Mouse (Mus musculus) liver, embryonic 16.5 days (tissue): ENCODE results near the gene Nat8f3. TPM values are rescaled to one million over a fixed set of nuclear protein-coding genes. Genes with fewer than 3 reads are reported as not detected.
"Not testable (repeated sequence)": the region's sequence is repeated elsewhere in the genome, so short reads cannot be mapped to it uniquely, and the experiment has no call there.

Experiments
- ATAC-seq: fragments of 200-750 bp; cut with Nextera tagmentation; 2 replicates; pipeline ENCODE4 v1.8.0; 2017; ENCODE audit warnings: low read depth, mild to moderate bottlenecking, moderate number of reproducible peaks, moderate library complexity
- H3K27ac ChIP-seq: fragments of 300-500 bp; sonication (generic); 2 replicates; pipeline ENCODE4 v1.5.1; 2014; ENCODE audit warnings: mild to moderate bottlenecking, low read length
- H3K27me3 ChIP-seq: fragments of 300-500 bp; sonication (generic); 2 replicates; pipeline ENCODE4 v1.6.1; 2014; ENCODE audit warnings: low read depth, low read length, mixed read lengths; ENCODE audit not compliant: control insufficient read depth, insufficient read depth
- H3K36me3 ChIP-seq: fragments of 300-500 bp; sonication (generic); 2 replicates; pipeline ENCODE4 v1.6.1; 2014; ENCODE audit warnings: mild to moderate bottlenecking; ENCODE audit not compliant: control insufficient read depth, insufficient read depth
- H3K4me1 ChIP-seq: fragments of 300-500 bp; sonication (generic); 2 replicates; pipeline ENCODE4 v1.6.1; 2014; ENCODE audit warnings: low read depth, low read length, mixed read lengths; ENCODE audit not compliant: control insufficient read depth
- H3K4me2 ChIP-seq: fragments of 300-500 bp; sonication (generic); 2 replicates; pipeline ENCODE4 v1.6.1; 2014; ENCODE audit warnings: low read depth, low read length, mixed read lengths
- H3K4me3 ChIP-seq: fragments of 300-500 bp; sonication (generic); 2 replicates; pipeline ENCODE4 v1.5.1; 2014; ENCODE audit warnings: low read depth, mild to moderate bottlenecking, low read length
- H3K9ac ChIP-seq: fragments of 300-500 bp; sonication (generic); 2 replicates; pipeline ENCODE4 v1.6.1; 2014; ENCODE audit warnings: low read depth, low read length
- H3K9me3 ChIP-seq: fragments of 300-500 bp; sonication (generic); replicated peaks from 2 replicates; pipeline ENCODE4 v1.6.1; 2016; ENCODE audit warnings: low read length; ENCODE audit not compliant: control insufficient read depth
- WGBS: fragments of 180-500 bp; shearing (Covaris S2); extraction: QIAGEN DNeasy Blood & Tissue Kit; methylation state at CpG from one replicate; pipeline ENCODE4 v1.1.7; 2014; ENCODE audit not compliant: insufficient replicate concordance; 5-methylcytosine and 5-hydroxymethylcytosine counted together
- polyA plus RNA-seq: library from polyadenylated mRNA; unstranded; fragments of >200 nt; fragmentation: Nextera tagmentation; extraction: Ambion mirVana; gene quantifications from 2 replicates; pipeline ENCODE4 v1.2.1, GENCODE M21; 2015

The Nat8f3 gene
- not detected in 2 replicates for polyA plus RNA-seq

DNA sequence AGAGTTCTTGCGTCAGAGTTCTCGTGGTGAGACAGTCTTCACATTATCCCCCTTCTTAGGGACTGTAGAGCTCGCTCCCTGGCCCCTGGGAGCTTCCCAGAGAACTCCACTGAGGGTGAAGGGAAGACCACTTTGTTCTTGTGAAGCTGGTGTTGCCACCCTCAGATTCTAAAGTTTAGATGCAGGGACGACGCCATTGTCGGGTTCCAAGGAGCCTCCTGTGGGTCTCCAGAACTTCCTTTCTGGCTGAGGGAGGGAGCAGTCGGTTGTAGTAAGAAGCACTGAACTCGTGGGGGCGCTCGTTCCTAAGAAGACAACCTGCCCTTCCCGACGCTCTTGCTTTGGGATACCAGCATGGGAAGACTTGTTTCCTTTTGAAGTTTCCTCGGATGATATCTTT is at the start of gene Nat8f3:
Gene Nat8f3 (minus strand): TSS at position 223 of the 400 bp plus-strand sequence.
- not testable (repeated sequence) for H3K36me3 ChIP-seq, H3K4me1 ChIP-seq, H3K9me3 ChIP-seq, H3K4me3 ChIP-seq, ATAC-seq, H3K9ac ChIP-seq, H3K27me3 ChIP-seq, H3K27ac ChIP-seq, H3K4me2 ChIP-seq
- WGBS, result 48% methylated on average over 13 of the region's 13 CpGs

DNA sequence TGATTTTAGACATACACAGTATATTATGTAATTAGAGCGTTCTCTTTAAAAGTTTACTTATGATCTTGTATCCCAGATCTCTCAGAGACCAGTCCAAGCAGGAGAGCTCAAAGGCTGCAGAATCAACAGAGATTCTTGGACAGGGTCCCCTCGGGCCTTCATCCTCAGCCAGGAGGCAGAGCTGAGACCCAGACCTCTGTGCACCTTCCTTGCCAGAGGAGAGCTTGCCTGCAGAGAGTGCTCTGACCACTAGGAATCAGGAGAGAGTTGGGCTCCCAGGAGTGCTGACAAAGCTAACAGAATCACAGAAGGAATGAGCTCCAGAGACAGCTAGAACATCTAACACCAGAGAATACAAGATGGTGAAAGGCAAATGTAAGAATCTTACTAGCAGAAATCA is 47.8 kb upstream of the Nat8f3 start:
- H3K9ac ChIP-seq, result no peak overlapping the region
- 54% methylated on average over 2 of the region's 2 CpGs for WGBS

DNA sequence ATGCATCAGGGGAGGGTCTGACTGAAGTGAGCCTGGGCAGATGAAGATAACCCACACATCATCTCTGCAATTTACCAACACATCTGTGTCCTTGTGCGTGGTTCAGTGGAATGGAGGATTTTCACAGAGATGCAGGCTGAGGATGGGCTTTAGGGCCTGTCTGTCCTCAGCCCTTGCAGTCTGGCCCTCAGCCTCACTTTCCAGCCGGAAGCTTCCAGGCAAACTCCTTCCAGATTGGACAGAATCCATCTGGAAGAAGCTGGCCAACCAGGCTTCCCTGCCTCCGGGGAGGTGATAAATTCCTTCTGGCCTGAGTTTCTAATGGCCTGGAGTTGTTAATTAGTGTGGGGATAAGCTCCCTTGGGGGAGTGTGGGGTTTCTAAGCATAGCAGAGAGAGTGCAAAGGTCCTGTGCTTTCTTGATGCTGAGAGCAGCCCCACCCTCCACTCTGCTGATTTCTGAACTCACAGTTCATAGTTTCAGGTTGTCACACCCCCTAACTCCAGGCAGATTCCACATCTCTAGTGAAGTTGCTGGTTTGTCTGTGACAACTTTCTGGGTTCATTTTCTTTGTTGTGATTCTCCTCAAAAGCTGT is 45.5 kb upstream of the Nat8f3 start:
- H3K9ac ChIP-seq, H3K27me3 ChIP-seq, H3K36me3 ChIP-seq, H3K9me3 ChIP-seq, H3K4me2 ChIP-seq, H3K4me1 ChIP-seq, H3K27ac ChIP-seq, ATAC-seq, H3K4me3 ChIP-seq: not testable (repeated sequence)
- WGBS, result 51% methylated on average over 3 of the region's 3 CpGs

More for the DNA sequence above, 47.8 kb upstream of the Nat8f3 start:
- H3K27ac ChIP-seq, result no peak overlapping the region
- no peak for ATAC-seq
- no peak overlapping the region for H3K4me2 ChIP-seq
- no peaks in the 10 kb centered on the region for H3K4me1 ChIP-seq
- H3K27me3 ChIP-seq, result no peaks in the 10 kb centered on the region
- no peaks in the 10 kb centered on the region for H3K9me3 ChIP-seq
- no peak overlapping the region for H3K4me3 ChIP-seq
- H3K36me3 ChIP-seq, result no peaks in the 10 kb centered on the region

DNA sequence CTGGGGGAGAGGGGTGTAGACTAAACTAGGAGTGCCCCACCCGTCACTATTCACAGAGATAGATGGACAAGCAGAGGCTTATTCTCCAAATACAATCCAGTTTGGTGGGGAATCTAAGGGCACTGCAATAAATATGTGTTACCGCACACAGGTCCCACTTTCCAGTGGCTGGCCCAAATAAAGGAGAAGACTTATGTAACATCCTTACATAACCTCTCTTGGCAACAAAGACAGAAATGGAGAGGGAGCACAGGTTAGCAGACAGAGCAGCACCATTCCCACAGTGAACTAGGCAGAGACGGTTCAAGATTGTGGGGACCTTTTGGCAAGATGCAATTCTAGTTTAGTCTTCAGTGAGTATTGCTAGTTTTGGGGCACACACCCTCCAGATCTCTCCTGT is 45.0 kb upstream of the Nat8f3 start:
- H3K9ac ChIP-seq, H3K27ac ChIP-seq, H3K4me2 ChIP-seq, ATAC-seq, H3K36me3 ChIP-seq, H3K4me1 ChIP-seq, H3K27me3 ChIP-seq, H3K9me3 ChIP-seq, H3K4me3 ChIP-seq: not testable (repeated sequence)
- 63% methylated on average over 2 of the region's 3 CpGs for WGBS

DNA sequence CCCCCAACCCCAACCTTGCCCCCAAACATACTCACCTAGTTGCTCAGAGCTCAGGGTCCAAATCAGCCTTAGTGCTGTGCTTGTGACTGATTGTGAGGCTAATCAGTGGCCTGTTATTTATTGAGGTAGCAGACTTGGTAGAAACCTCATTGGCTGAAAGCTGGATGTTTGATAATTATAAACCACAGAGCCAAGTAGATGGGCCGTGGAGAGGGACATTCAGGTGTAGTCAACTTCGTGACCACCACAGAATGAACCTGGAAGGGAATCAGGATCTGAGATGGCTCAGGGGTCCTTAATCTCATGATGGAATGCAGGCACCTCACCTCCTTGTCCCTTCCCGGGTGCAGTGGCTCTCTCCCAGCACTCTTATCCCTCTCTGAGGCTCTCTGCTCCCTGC is 44.2 kb upstream of the Nat8f3 start:
- not testable (repeated sequence) for H3K27ac ChIP-seq, H3K4me3 ChIP-seq, H3K36me3 ChIP-seq, H3K4me1 ChIP-seq, H3K27me3 ChIP-seq, ATAC-seq, H3K4me2 ChIP-seq, H3K9me3 ChIP-seq, H3K9ac ChIP-seq
- 41% methylated on average over 2 of the region's 3 CpGs for WGBS

DNA sequence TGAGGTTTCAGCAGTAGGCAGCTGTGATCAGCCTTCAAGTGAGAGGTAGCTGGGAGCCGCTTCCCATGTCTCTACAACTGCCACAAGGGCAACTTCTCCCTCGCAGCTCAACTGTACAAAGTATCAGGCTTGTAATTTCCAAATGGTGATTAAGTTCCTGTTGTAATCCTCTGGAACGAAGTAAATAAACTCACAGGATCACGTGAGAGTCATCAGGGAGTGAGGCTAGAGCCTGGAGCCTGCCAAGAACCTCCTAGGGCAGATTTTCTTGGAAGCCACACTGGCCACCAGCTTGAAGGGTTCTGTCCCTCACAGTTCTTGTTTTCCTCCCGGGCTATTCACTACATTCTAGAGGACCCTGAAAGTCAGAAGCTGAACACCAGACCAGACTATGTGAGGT is 37.6 kb upstream of the Nat8f3 start:
- WGBS, result 48% methylated on average over 5 of the region's 5 CpGs
- H3K27ac ChIP-seq, H3K27me3 ChIP-seq, H3K4me3 ChIP-seq, H3K4me2 ChIP-seq, H3K9me3 ChIP-seq, H3K4me1 ChIP-seq, H3K9ac ChIP-seq, H3K36me3 ChIP-seq, ATAC-seq: not testable (repeated sequence)

DNA sequence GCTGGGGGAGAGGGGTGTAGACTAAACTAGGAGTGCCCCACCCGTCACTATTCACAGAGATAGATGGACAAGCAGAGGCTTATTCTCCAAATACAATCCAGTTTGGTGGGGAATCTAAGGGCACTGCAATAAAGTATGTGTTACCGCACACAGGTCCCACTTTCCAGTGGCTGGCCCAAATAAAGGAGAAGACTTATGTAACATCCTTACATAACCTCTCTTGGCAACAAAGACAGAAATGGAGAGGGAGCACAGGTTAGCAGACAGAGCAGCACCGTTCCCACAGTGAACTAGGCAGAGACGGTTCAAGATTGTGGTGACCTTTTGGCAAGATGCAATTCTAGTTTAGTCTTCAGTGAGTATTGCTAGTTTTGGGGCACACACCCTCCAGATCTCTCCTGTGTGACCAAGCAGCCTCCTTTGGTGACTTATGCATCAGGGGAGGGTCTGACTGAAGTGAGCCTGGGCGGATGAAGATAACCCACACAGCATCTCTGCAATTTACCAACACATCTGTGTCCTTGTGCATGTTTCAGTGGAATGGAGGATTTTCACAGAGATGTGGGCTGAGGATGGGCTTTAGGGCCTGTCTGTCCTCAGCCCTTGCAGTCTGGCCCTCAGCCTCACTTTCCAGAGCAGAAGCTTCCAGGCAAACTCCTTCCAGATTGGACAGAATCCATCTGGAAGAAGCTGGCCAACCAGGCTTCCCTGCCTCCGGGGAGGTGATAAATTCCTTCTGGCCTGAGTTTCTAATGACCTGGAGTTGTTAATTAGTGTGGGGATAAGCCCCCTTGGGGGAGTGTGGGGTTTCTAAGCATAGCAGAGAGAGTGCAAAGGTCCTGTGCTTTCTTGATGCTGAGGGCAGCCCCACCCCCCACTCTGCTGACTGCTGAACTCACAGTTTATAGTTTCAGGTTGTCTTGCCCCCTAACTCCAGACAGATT is 2.2 kb downstream of the Nat8f3 start:
- H3K9ac ChIP-seq, H3K4me1 ChIP-seq, H3K4me2 ChIP-seq, H3K36me3 ChIP-seq, H3K9me3 ChIP-seq, ATAC-seq, H3K4me3 ChIP-seq, H3K27me3 ChIP-seq, H3K27ac ChIP-seq: not testable (repeated sequence)
- WGBS, result 60% methylated on average over 5 of the region's 6 CpGs

DNA sequence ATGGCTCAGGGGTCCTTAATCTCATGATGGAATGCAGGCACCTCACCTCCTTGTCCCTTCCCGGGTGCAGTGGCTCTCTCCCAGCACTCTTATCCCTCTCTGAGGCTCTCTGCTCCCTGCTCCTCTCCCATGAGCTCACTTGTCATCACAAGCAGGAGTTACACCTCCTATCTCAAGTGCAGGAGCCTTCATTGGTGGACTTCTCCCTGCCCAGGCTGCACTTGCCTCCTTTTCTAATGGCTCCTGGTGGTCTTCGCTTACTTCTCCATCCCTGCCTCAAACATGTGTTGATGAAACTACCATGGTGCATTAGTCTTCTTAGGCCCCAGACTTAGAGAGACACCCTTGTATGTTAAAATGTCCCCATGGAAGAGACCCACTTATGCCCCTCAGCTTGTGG is 2.9 kb downstream of the Nat8f3 start:
- 67% methylated on average over 1 of the region's 2 CpGs for WGBS
- H3K4me1 ChIP-seq, ATAC-seq: not testable (repeated sequence)

DNA sequence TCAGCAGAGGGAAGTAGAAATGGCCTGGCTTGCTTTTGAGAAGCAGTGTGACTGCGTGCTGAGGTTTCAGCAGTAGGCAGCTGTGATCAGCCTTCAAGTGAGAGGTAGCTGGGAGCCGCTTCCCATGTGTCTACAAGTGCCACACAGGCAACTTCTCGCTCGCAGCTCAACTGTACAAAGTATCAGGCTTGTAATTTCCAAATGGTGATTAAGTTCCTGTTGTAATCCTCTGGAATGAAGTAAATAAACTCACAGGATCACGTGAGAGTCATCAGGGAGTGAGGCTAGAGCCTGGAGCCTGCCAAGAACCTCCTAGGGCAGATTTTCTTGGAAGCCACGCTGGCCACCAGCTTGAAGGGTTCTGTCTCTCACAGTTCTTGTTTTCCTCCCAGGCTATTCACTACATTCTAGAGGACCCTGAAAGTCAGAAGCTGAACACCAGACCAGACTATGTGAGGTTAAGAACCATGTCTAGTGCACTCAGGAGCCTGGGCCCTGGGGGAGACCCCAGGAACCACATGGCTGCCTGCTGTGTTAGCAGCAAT is 9.8 kb downstream of the Nat8f3 start:
- not testable (repeated sequence) for ATAC-seq

More for the DNA sequence above, 2.9 kb downstream of the Nat8f3 start:
- H3K9ac ChIP-seq, H3K9me3 ChIP-seq, H3K4me3 ChIP-seq, H3K4me2 ChIP-seq, H3K36me3 ChIP-seq, H3K27me3 ChIP-seq, H3K27ac ChIP-seq: not testable (repeated sequence)

More for the DNA sequence above, 9.8 kb downstream of the Nat8f3 start:
- not testable (repeated sequence) for H3K27me3 ChIP-seq, H3K4me2 ChIP-seq, H3K36me3 ChIP-seq, H3K4me1 ChIP-seq, H3K9me3 ChIP-seq, H3K9ac ChIP-seq, H3K4me3 ChIP-seq, H3K27ac ChIP-seq
- 39% methylated on average over 3 of the region's 6 CpGs for WGBS
